Mouse (Mus musculus) liver, adult 2 months (tissue): ENCODE results near the gene Hpse2.

Experiments
- CTCF ChIP-seq: fragments of 200-500 bp; IDR thresholded peaks from 2 replicates; pipeline ENCODE4 v1.5.1; 2011; ENCODE audit warnings: low read depth, low read length, control low read depth
- POLR2A ChIP-seq: fragments of 200-500 bp; IDR thresholded peaks from 2 replicates; pipeline ENCODE4 v1.6.1; 2011; ENCODE audit warnings: low read length, control low read depth; ENCODE audit not compliant: insufficient read depth; ENCODE audit errors: extremely low read depth

DNA sequence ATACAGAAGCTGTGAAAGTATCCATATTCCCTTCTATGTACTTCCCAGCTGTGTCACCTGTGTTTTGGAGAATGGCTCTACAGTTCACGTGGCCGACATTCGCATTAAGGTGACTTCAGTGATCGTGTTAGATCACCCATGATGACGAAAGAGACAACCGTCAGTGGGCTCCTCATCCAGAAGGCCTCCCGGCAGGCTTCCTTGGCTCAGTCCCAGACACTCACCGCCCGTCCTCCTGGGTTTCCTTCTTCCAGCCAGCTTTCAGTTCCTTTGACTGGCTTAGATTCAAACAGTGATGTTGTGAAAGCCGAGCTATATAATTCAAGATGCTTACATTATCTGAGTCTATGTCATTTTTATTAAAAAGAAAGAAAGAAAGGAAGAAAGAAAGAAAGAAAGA, 550.6 kb downstream of the Hpse2 start:
- no peak for TF ChIP-seq POLR2A
- no peak for TF ChIP-seq CTCF
